Mouse (Mus musculus): ENCODE results near the gene Rsph4a. TPM values are rescaled to one million over a fixed set of nuclear protein-coding genes. Genes with fewer than 3 reads are reported as not detected.

Gene Rsph4a
- polyA plus RNA-seq, 1 experiment from 2014 or later = 0.93 TPM

GRCm38 (mm10) chr10:33952509-33952908 is 47.6 kb downstream of the Rsph4a start:
- 84% methylated on average over 3 of the region's 3 CpGs for WGBS
- Histone ChIP-seq H3K4me2 (replicated peaks) (no peak overlapping the region), H3K9ac (replicated peaks) (no peak overlapping the region), H3K4me1 (peaks cover 18% of the 10 kb centered on the region), H3K36me3 (peaks cover 8% of the 10 kb centered on the region; the same call in 1 of the 2 replicates), H3K27ac (replicated peaks) (no peak overlapping the region), H3K4me3 (no peak overlapping the region), H3K27me3 (no peaks in the 10 kb centered on the region), H3K9me3 (no peaks in the 10 kb centered on the region)
- ATAC-seq (replicated peaks) = no peak

Other genes starting within 250 kb of the Rsph4a start
- gene Sult3a2, start 118.4 kb upstream of the Rsph4a start, polyA plus RNA-seq (2015; fragmentation: Nextera tagmentation; extraction: Ambion mirVana) = not detected in 2 replicates
- gene Sult3a1, start 47.4 kb upstream of the Rsph4a start, polyA plus RNA-seq (2015; fragmentation: Nextera tagmentation; extraction: Ambion mirVana) = not detected in 2 replicates
- gene Zup1, start 46.2 kb downstream of the Rsph4a start, polyA plus RNA-seq (2015; fragmentation: Nextera tagmentation; extraction: Ambion mirVana) = 21.0 and 22.8 TPM in 2 replicates
- 127 and 131 TPM in 2 replicates for gene Rwdd1, start 114.5 kb downstream of the Rsph4a start, polyA plus RNA-seq (2015; fragmentation: Nextera tagmentation; extraction: Ambion mirVana)
- not detected in 2 replicates for gene Trappc3l, start 132.5 kb downstream of the Rsph4a start, polyA plus RNA-seq (2015; fragmentation: Nextera tagmentation; extraction: Ambion mirVana)
- not detected in 2 replicates for gene Calhm4, start 139.2 kb downstream of the Rsph4a start, polyA plus RNA-seq (2015; fragmentation: Nextera tagmentation; extraction: Ambion mirVana)
- gene Calhm5, start 191.4 kb downstream of the Rsph4a start, polyA plus RNA-seq (2015; fragmentation: Nextera tagmentation; extraction: Ambion mirVana) = 0.31 and 0.37 TPM in 2 replicates
- gene Calhm6, start 222.9 kb downstream of the Rsph4a start, polyA plus RNA-seq (2015; fragmentation: Nextera tagmentation; extraction: Ambion mirVana) = 0.34 and 0.42 TPM in 2 replicates